Mouse (Mus musculus) heart, embryonic 16.5 days (tissue): ENCODE measurements around the gene Kcnq1. TPM values are rescaled to one million over a fixed set of nuclear protein-coding genes. Genes with fewer than 3 reads are reported as not detected.

Source experiments
- ATAC-seq: fragments of 200-750 bp; cut with Nextera tagmentation; replicated peaks from 2 replicates; pipeline ENCODE4 v1.8.0; 2017; ENCODE audit warnings: moderate number of reproducible peaks; ENCODE audit not compliant: insufficient read depth, low FRiP score; ENCODE audit errors: extremely low read depth
- H3K27ac ChIP-seq: fragments of 300-500 bp; sonication (generic); 2 replicates; pipeline ENCODE4 v1.5.1; 2014; ENCODE audit warnings: mild to moderate bottlenecking, low read length, control low read depth, moderate library complexity
- H3K27me3 ChIP-seq: fragments of 300-500 bp; sonication (generic); 2 replicates; pipeline ENCODE4 v1.6.1; 2014; ENCODE audit warnings: low read length, mixed read lengths; ENCODE audit not compliant: control insufficient read depth, insufficient read depth
- H3K36me3 ChIP-seq: fragments of 300-500 bp; sonication (generic); 2 replicates; pipeline ENCODE4 v1.6.1; 2014; ENCODE audit not compliant: control insufficient read depth, insufficient read depth
- H3K4me1 ChIP-seq: fragments of 300-500 bp; sonication (generic); 2 replicates; pipeline ENCODE4 v1.6.1; 2014; ENCODE audit warnings: low read length, mixed read lengths; ENCODE audit not compliant: control insufficient read depth, insufficient read depth
- H3K4me2 ChIP-seq: fragments of 300-500 bp; sonication (generic); 2 replicates; pipeline ENCODE4 v1.6.1; 2014; ENCODE audit warnings: low read depth, mild to moderate bottlenecking, control low read depth, low read length
- H3K4me3 ChIP-seq: fragments of 300-500 bp; sonication (generic); 2 replicates; pipeline ENCODE4 v1.5.1; 2014; ENCODE audit warnings: mild to moderate bottlenecking, control low read depth, low read length
- H3K9ac ChIP-seq: fragments of 300-500 bp; sonication (generic); 2 replicates; pipeline ENCODE4 v1.6.1; 2014; ENCODE audit warnings: low read length, control low read depth
- H3K9me3 ChIP-seq: fragments of 300-500 bp; sonication (generic); replicated peaks from 2 replicates; pipeline ENCODE4 v1.6.1; 2016; ENCODE audit warnings: low read length; ENCODE audit not compliant: control insufficient read depth
- WGBS: fragments of 180-500 bp; shearing (Covaris S2); extraction: QIAGEN DNeasy Blood & Tissue Kit; methylation state at CpG from one replicate; pipeline ENCODE4 v1.1.7; 2014; 5-methylcytosine and 5-hydroxymethylcytosine counted together
- polyA plus RNA-seq: library from polyadenylated mRNA; unstranded; fragments of >200 nt; fragmentation: Nextera tagmentation; extraction: Ambion mirVana; gene quantifications from 2 replicates; pipeline ENCODE4 v1.2.1, GENCODE M21; 2015

Kcnq1 gene
- polyA plus RNA-seq, 1 experiment from 2014 or later = 34.9 TPM

DNA sequence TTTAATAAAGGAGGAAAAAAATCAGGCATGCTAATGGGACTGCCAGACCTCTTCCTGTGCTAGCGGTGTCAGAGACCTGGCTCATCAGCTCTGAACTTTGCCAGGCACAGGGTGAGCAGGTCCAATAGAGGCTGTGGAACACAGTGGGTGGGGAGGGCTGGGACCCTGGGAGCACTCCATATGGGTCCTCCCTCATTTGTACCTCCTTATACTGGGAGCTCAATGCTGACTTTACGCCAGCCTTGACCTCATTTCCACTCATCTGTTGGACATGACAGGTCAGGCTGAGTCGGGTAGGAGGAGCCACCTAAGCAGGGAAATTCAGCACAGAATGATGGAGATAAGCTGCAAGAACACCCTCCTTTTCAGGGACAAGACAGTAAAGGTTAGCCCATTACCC, 38.3 kb upstream of the Kcnq1 start:
- Histone ChIP-seq H3K36me3 (peaks cover 50% of the 10 kb centered on the region), H3K9me3 (no peaks in the 10 kb centered on the region), H3K4me3 (no peak overlapping the region), H3K4me2 (no peak overlapping the region), H3K4me1 (peaks cover 17% of the 10 kb centered on the region), H3K27ac (peak overlapping the region; percentile 88), H3K9ac (no peak overlapping the region), H3K27me3 (no peaks in the 10 kb centered on the region)
- 74% methylated on average over 3 of the region's 3 CpGs for WGBS
- ATAC-seq = no peak

DNA sequence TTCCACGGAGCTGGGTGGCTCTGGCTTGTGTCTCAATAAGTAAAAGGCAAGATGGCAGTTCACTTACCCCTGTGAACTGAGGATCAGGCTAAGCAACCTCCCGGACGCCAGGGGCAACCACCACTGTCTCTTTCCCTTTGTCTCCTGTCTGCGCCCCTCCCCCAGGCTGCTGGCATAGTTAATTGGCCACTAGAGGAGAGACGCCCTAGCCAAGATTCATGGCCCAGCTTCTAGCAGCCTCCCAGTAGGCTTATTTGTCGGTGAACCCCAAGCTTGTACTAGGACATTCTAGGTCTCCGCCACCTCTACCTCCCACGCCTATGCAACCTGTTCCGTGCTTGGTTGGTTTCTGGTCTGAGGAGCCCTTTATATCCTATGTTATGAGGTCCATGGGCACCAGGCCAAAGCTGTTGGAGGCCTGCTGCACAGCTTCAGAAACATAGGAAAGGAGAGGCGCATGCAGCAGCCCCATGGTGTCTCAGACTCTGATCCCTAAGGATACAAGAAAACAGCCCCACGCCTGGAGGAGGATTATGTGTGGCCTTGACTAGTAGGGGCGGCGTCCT, 37.8 kb upstream of the Kcnq1 start:
- WGBS = 48% methylated on average over 13 of the region's 13 CpGs
- Histone ChIP-seq H3K9me3 (no peaks in the 10 kb centered on the region), H3K27ac (peak overlapping the region; percentile 88), H3K4me2 (peak overlapping the region; percentile 89), H3K27me3 (no peaks in the 10 kb centered on the region), H3K9ac (peak overlapping the region; percentile 43), H3K36me3 (peaks cover 45% of the 10 kb centered on the region), H3K4me3 (peak overlapping the region; percentile 78), H3K4me1 (peaks cover 17% of the 10 kb centered on the region)
- ATAC-seq = no peak

DNA sequence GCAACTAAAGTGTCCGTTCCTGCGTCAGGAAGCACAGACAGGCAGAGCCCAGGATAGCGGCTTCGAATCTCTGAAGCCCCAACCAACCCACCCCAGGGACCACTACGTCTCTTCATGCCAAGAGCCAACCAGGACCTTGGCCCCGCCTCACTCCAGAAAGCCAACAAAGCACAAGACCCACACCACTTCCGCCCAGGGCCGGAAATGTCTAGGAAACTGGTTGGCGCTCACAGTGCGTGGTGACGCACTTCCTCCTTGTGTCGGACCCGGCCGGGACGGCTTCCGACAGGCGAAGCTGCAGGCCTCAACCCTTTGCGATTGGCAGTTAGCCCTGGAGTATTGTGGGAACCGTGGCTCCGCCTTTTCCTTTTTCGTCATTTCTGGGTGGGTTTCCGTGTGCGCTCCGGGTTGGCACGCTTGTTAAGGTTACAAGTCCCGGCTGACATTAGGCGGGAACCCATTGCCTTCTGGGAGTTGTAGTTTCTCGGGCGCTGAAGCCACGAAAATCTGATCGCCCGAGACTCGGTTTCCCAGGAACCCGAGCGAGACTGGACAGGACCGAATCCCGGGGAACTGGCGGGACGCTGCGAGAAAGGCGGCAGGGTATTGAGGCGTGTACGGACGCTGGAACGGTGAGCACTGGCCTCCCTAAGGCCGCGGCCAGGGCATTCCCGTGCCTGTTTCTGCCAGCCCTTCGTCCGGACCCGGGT, 37.1 kb upstream of the Kcnq1 start, which contains the start of gene Tssc4:
Gene Tssc4, plus strand, starts transcription at position 368 of the 710 bp plus-strand sequence.
- WGBS = under 1% methylated on average over 51 of the region's 51 CpGs
- Histone ChIP-seq H3K27me3 (no peaks in the 10 kb centered on the region), H3K36me3 (peaks cover 38% of the 10 kb centered on the region), H3K9ac (peak within 1 kb of the TSS; percentile 88), H3K4me1 (peaks cover 17% of the 10 kb centered on the region), H3K4me2 (peak within 1 kb of the TSS; percentile 89), H3K27ac (peak within 1 kb of the TSS; percentile 88), H3K9me3 (no peaks in the 10 kb centered on the region), H3K4me3 (peak within 1 kb of the TSS; percentile 78)
- ATAC-seq = peak; percentile 95

DNA sequence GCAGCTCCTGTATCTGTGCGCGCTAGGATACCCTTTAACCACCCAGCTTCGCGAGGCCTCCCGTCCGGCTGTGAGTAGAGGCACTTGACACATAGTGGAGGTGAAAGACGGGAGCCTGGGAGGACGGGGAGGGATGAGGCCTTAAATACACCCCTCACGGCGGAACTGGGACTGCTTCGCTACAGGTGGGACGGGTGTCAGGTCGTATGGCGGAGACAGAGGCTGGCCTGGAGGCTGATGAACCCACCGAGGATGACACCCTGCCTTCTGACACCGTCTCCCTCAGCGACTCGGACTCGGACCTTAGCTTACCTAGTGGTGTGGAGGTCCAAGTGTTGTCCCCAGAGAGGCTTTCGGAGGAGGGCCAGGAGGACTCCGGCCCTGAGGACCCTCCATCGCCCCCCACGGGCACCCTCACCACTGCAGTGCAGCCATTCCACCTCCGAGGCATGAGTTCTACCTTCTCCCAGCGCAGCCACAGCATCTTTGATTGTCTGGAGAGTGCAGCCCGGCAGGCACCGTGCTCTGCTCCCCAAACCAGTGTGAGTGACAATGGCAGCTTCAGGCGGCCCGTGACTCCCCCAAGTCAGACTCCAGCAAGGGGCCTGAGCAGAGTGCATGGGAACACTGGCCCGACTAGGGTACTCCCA, 36.3 kb upstream of the Kcnq1 start:
- H3K4me2 ChIP-seq = peak overlapping the region; percentile 89
- 9% methylated on average over 30 of the region's 30 CpGs for WGBS
- peak; percentile 4; the same call in 1 of the 2 replicates for ATAC-seq
- peak overlapping the region; percentile 88 for H3K27ac ChIP-seq
- H3K4me1 ChIP-seq = peaks cover 17% of the 10 kb centered on the region
- H3K9me3 ChIP-seq = no peaks in the 10 kb centered on the region
- no peaks in the 10 kb centered on the region for H3K27me3 ChIP-seq
- peak overlapping the region; percentile 78 for H3K4me3 ChIP-seq
- H3K9ac ChIP-seq = peak overlapping the region; percentile 88
- peaks cover 34% of the 10 kb centered on the region for H3K36me3 ChIP-seq

DNA sequence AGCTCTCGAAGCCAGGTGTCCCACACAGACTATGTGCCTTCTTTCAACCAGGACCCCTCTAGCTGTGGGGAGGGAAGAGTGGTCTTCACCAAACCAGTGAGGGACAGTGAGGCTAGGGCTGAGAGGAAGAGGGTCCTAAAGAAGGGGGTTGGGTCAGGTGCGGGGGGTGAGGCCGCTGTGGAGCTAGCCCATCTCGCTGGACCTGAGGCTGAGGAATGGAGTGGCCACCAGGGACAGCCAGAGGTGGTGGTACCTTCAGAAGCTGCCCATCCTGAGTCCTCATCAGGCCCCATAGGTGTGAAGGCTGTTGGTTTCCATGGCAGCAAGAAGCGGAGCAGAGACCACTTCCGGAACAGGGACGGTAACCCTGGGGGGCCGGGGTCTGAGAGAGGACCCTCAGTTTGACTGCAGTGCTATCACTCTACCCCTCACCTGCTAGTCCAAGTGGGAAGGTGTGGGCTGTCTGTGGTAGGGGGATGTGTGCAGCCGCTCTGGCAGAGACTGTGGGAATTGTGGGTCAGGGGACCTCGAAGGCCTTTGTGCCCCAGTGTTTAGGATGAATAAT, 35.6 kb upstream of the Kcnq1 start:
- no peak for ATAC-seq
- Histone ChIP-seq H3K4me2 (peak overlapping the region; percentile 89), H3K4me3 (peak overlapping the region; percentile 78), H3K27ac (no peak overlapping the region), H3K36me3 (peaks cover 27% of the 10 kb centered on the region), H3K9ac (peak overlapping the region; percentile 88), H3K27me3 (no peaks in the 10 kb centered on the region), H3K4me1 (peaks cover 17% of the 10 kb centered on the region), H3K9me3 (no peaks in the 10 kb centered on the region)
- 89% methylated on average over 10 of the region's 10 CpGs for WGBS

DNA sequence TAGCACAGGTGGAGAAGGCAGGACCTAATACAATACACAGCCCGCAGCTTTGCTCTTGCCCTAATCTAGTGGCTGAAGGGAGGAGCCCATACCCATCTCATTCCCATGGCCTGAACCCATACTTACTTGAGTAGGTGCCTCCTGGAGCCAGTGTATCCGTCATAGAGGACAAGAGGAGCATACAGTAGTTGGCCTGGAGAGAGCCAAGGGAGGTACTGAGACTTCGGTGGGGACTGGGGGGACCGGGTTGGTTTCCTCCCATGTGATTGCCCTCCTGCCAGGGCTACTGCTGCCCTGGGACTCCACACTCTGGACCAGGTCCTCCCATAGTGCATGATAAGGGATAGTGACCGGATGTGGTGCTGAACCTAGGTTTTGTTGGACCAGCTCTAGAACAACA, 33.6 kb upstream of the Kcnq1 start:
- Histone ChIP-seq H3K27me3 (no peaks in the 10 kb centered on the region), H3K4me3 (no peak overlapping the region), H3K9me3 (no peaks in the 10 kb centered on the region), H3K36me3 (peaks cover 7% of the 10 kb centered on the region), H3K4me2 (no peak overlapping the region), H3K4me1 (peaks cover 17% of the 10 kb centered on the region), H3K9ac (no peak overlapping the region), H3K27ac (no peak overlapping the region)
- no peak for ATAC-seq
- WGBS = 80% methylated on average over 5 of the region's 5 CpGs

DNA sequence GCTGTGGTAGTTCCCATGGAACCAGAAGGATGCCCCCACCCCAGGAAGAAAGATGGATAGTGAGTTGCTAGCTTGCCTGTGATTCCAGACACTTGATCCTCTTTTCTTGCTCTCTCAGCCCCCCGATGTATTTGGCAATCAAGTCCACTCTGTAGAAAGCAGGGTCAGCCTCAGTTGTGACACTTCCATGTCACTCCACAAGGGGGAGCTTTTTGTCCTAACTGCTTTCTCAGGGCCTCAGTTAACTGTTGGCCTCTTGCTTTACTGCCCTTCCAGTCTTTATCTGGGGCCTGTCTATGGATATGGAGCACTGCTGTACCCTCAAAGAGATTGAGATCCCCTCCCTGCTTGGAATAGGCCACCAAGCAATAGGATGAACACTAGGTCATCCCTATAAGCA, 33.1 kb upstream of the Kcnq1 start:
- peaks cover 16% of the 10 kb centered on the region for H3K4me1 ChIP-seq
- H3K4me3 ChIP-seq = no peak overlapping the region
- no peak for ATAC-seq
- no peak overlapping the region for H3K4me2 ChIP-seq
- no peaks in the 10 kb centered on the region for H3K27me3 ChIP-seq
- WGBS = 59% methylated on average over 1 of the region's 1 CpGs
- H3K9ac ChIP-seq = no peak overlapping the region
- no peak overlapping the region for H3K27ac ChIP-seq
- H3K36me3 ChIP-seq = peaks cover 3% of the 10 kb centered on the region; the same call in 1 of the 2 replicates
- H3K9me3 ChIP-seq = no peaks in the 10 kb centered on the region

DNA sequence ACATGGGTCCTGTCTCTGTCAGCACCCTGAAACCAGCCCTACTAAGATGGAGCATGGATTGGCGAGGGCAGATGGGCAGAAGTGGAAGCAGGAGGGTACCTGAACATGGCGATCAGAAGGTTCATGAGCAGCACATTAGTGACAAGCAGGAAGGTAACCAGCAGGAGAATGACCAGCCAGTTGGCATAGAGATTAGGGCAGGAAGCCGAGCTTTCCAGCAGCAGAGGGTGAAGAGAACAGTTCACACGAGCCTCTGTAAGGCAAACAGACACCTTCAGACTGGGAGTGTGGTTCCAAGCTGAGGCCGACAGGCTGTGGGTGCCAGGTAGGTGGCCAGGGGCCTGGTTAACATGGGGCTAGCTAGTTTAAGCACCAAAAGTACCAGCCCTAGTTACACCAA, 30.8 kb upstream of the Kcnq1 start:
- H3K9me3 ChIP-seq = no peaks in the 10 kb centered on the region
- no peak overlapping the region for H3K27ac ChIP-seq
- ATAC-seq = no peak
- no peak overlapping the region for H3K4me3 ChIP-seq
- peaks cover 3% of the 10 kb centered on the region; the same call in 1 of the 2 replicates for H3K4me1 ChIP-seq
- no peak overlapping the region for H3K4me2 ChIP-seq
- no peak overlapping the region for H3K9ac ChIP-seq
- no peaks in the 10 kb centered on the region for H3K36me3 ChIP-seq
- H3K27me3 ChIP-seq = no peaks in the 10 kb centered on the region
- WGBS = 69% methylated on average over 5 of the region's 5 CpGs

DNA sequence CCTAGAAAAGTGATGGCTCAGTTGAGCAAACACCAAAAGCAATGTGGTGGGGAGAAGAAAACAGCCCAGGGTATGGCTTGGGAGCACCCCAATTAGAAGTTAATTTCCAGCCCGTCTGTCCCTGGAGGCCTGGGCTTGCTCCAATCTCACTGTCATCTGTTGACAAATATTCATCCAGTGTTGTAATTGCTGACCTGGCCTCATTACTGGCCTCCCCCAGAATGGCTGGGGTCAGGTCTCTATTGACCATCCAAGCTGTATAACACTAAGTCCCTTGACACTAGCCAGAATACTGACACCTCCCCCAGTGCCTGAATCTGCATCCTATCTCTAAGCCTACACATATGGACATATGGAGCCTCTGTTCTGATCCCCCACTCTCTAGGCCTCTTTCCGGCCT, 28.8 kb upstream of the Kcnq1 start:
- H3K4me3 ChIP-seq = no peak overlapping the region
- no peak overlapping the region for H3K9ac ChIP-seq
- no peak for ATAC-seq
- 78% methylated on average over 2 of the region's 2 CpGs for WGBS
- no peak overlapping the region for H3K4me2 ChIP-seq
- H3K4me1 ChIP-seq = no peaks in the 10 kb centered on the region
- no peaks in the 10 kb centered on the region for H3K36me3 ChIP-seq
- no peak overlapping the region for H3K27ac ChIP-seq
- no peaks in the 10 kb centered on the region for H3K9me3 ChIP-seq
- H3K27me3 ChIP-seq = no peaks in the 10 kb centered on the region
